Comparison of ENCODE assay signal across 17 mouse cellular contexts in genomic region chr4:39719951-39720350, GRCm38 (mm10).
"Had no signal": no experiment of that assay in that cellular context is flagged by ENCODE, and none has a peak within 500 bp of the region (broad histone marks: within the 10 kb centered on the region; RNA-seq: fewer than 3 reads in every experiment).

No protein-coding gene starts in this region.

- DNase-seq: retina, postnatal 1 day; right cerebral cortex, adult 18-20 months; right cerebral cortex, postnatal 14 days; right cerebral cortex, postnatal 25 days; right cerebral cortex, postnatal 4 days; spleen, adult 18-20 months; thymus, adult 18-20 months; thymus, adult 2 months; thymus, postnatal 14 days; thymus, postnatal 25 days; thymus, postnatal 36 days; thymus, postnatal 4 days had no signal

- H3K27ac ChIP-seq: neural tube, embryonic 12.5 days; neural tube, embryonic 13.5 days; neural tube, embryonic 15.5 days; stomach, embryonic 15.5 days; stomach, postnatal 0 days had no signal

- H3K9me3 ChIP-seq: neural tube, embryonic 12.5 days; neural tube, embryonic 13.5 days; neural tube, embryonic 15.5 days; stomach, embryonic 15.5 days had no signal

- H3K4me3 ChIP-seq: neural tube, embryonic 12.5 days; neural tube, embryonic 13.5 days; neural tube, embryonic 15.5 days; stomach, embryonic 15.5 days had no signal

- H3K4me1 ChIP-seq: neural tube, embryonic 12.5 days; neural tube, embryonic 13.5 days; stomach, embryonic 15.5 days had no signal

- H3K4me2 ChIP-seq: neural tube, embryonic 12.5 days; neural tube, embryonic 13.5 days; neural tube, embryonic 15.5 days; stomach, embryonic 15.5 days had no signal

- H3K36me3 ChIP-seq: neural tube, embryonic 12.5 days; neural tube, embryonic 13.5 days; neural tube, embryonic 15.5 days; stomach, embryonic 15.5 days had no signal

- H3K27me3 ChIP-seq: neural tube, embryonic 12.5 days; neural tube, embryonic 13.5 days; neural tube, embryonic 15.5 days; stomach, embryonic 15.5 days had no signal

- H3K9ac ChIP-seq: neural tube, embryonic 12.5 days; neural tube, embryonic 13.5 days; neural tube, embryonic 15.5 days; stomach, embryonic 15.5 days had no signal
